Mouse (Mus musculus) CH12.LX (cell line): ENCODE data around the gene Acbd4. TPM values are rescaled to one million over a fixed set of nuclear protein-coding genes. Genes with fewer than 3 reads are reported as not detected.

Source experiments
- DNase-seq: peaks from one replicate; pipeline ENCODE4 v3.0.0-alpha.2; 2013; ENCODE audit errors: extremely low read depth
- H3K27ac ChIP-seq: 2 replicates; pipeline ENCODE4 v1.5.1; 2012; ENCODE audit warnings: low read depth, mild to moderate bottlenecking, control low read depth, moderate library complexity; ENCODE audit not compliant: insufficient read depth
- H3K27me3 ChIP-seq: replicated peaks from 2 replicates; pipeline ENCODE3; 2012; ENCODE audit warnings: inconsistent platforms
- H3K36me3 ChIP-seq, 2 experiments: replicated peaks in 1 of 2; 2 replicates each; pipeline versions ENCODE3 to v1.6.1; 2012; ENCODE audit warnings: inconsistent platforms in 1 of 2, low read length in 1 of 2, mild to moderate bottlenecking in 1 of 2, mixed read lengths in 1 of 2, moderate library complexity in 1 of 2; ENCODE audit not compliant: control insufficient read depth in 1 of 2, insufficient read depth in 1 of 2
- H3K4me1 ChIP-seq, 2 experiments: 2 replicates each; pipeline ENCODE4 v1.6.1; 2012; ENCODE audit warnings: inconsistent platforms in 1 of 2, moderate library complexity in 1 of 2; ENCODE audit not compliant: insufficient read depth in 2 of 2, control insufficient read depth in 1 of 2
- H3K4me2 ChIP-seq: 2 replicates; pipeline ENCODE4 v1.6.1; 2012; ENCODE audit warnings: low read depth, mild to moderate bottlenecking, control low read depth; ENCODE audit not compliant: poor library complexity, insufficient read depth, severe bottlenecking
- H3K4me3 ChIP-seq, 3 experiments: fragments of 150-350 bp in 1 of 3; sonication (generic) in 1 of 3; replicated peaks in 1 of 3; 2 replicates each; pipeline versions ENCODE3 to v1.5.1; 2011 to 2012; ENCODE audit warnings: low read depth in 2 of 3, low read length in 2 of 3, mild to moderate bottlenecking in 2 of 3, moderate library complexity in 2 of 3, control low read depth in 1 of 3, improper control_type of control experiment in 1 of 3, inconsistent platforms in 1 of 3, mixed read lengths in 1 of 3; ENCODE audit not compliant: poor library complexity in 1 of 3
- H3K79me2 ChIP-seq: replicated peaks from 2 replicates; pipeline ENCODE4 v1.6.1; 2012; ENCODE audit warnings: mild to moderate bottlenecking, moderate library complexity; ENCODE audit not compliant: control insufficient read depth, poor library complexity, insufficient read depth, severe bottlenecking; ENCODE audit errors: extremely low read depth
- H3K9ac ChIP-seq: 2 replicates; pipeline ENCODE4 v1.6.1; 2012; ENCODE audit warnings: low read depth, mild to moderate bottlenecking, control low read depth, moderate library complexity; ENCODE audit not compliant: insufficient read depth
- H3K9me3 ChIP-seq: replicated peaks from 2 replicates; pipeline ENCODE3; 2012; ENCODE audit warnings: low read length, inconsistent platforms, mixed read lengths
- BHLHE40 ChIP-seq: IDR thresholded peaks from 2 replicates; pipeline ENCODE4 v1.6.1; 2011; ENCODE audit warnings: mild to moderate bottlenecking, low read depth, low read length, improper control_type of control experiment
- CHD2 ChIP-seq: IDR thresholded peaks from 2 replicates; pipeline ENCODE4 v1.6.1; 2011; ENCODE audit warnings: low read length, improper control_type of control experiment
- E2F4 ChIP-seq: IDR thresholded peaks from 2 replicates; pipeline ENCODE4 v1.6.1; 2011; ENCODE audit warnings: low read depth, low read length, improper control_type of control experiment; ENCODE audit not compliant: insufficient replicate concordance
- ETS1 ChIP-seq: conservative IDR thresholded peaks from 2 replicates; pipeline ENCODE4 v1.6.1; 2012; ENCODE audit warnings: low read depth, mild to moderate bottlenecking, inconsistent platforms, low read length, improper control_type of control experiment, moderate library complexity
- IRF4 ChIP-seq: IDR thresholded peaks from 2 replicates; pipeline ENCODE4 v1.6.1; 2014; ENCODE audit warnings: low read depth, mild to moderate bottlenecking, inconsistent platforms, low read length, improper control_type of control experiment
- MXI1 ChIP-seq: IDR thresholded peaks from 2 replicates; pipeline ENCODE4 v1.6.1; 2011; ENCODE audit warnings: mild to moderate bottlenecking, low read depth, low read length, improper control_type of control experiment
- MYC ChIP-seq: IDR thresholded peaks from 2 replicates; pipeline ENCODE4 v1.6.1; 2011; ENCODE audit warnings: low read depth, mild to moderate bottlenecking, improper control_type of control experiment, low read length
- NRF1 ChIP-seq: IDR thresholded peaks from 2 replicates; pipeline ENCODE4 v1.6.1; 2014; ENCODE audit warnings: low read depth, mild to moderate bottlenecking, inconsistent platforms, low read length, improper control_type of control experiment, moderate library complexity
- RCOR1 ChIP-seq: conservative IDR thresholded peaks from 2 replicates; pipeline ENCODE4 v1.6.1; 2012; ENCODE audit warnings: low read depth, mild to moderate bottlenecking, inconsistent platforms, low read length, improper control_type of control experiment
- SIN3A ChIP-seq: IDR thresholded peaks from 2 replicates; pipeline ENCODE4 v1.6.1; 2012; ENCODE audit warnings: low read length, improper control_type of control experiment, inconsistent platforms
- SMC3 ChIP-seq: IDR thresholded peaks from 2 replicates; pipeline ENCODE4 v1.6.1; 2011; ENCODE audit warnings: low read depth, low read length, improper control_type of control experiment
- TBP ChIP-seq: conservative IDR thresholded peaks from 2 replicates; pipeline ENCODE4 v1.6.1; 2011; ENCODE audit warnings: low read depth, low read length, improper control_type of control experiment
- UBTF ChIP-seq: IDR thresholded peaks from 2 replicates; pipeline ENCODE4 v1.6.1; 2012; ENCODE audit warnings: low read depth, mild to moderate bottlenecking, inconsistent platforms, low read length, improper control_type of control experiment, moderate library complexity
- ZMIZ1 ChIP-seq: IDR thresholded peaks from 2 replicates; pipeline ENCODE4 v1.6.1; 2012; ENCODE audit warnings: low read depth, mild to moderate bottlenecking, inconsistent platforms, low read length, improper control_type of control experiment
- ZNF384 ChIP-seq: IDR thresholded peaks from 2 replicates; pipeline ENCODE4 v1.6.1; 2012; ENCODE audit warnings: low read depth, low read length, improper control_type of control experiment, inconsistent platforms
- dilution Hi-C: fragments of 300-500 bp; cut with MboI; formaldehyde crosslinking; loops from 2 replicates; pipeline ENCODE4 v1.14.3; 2020; ENCODE audit warnings: low sequenced_read_pairs; ENCODE audit not compliant: extremely low pct_unique_long_range_greater_than_20kb, extremely low pct_ligation_motif_present
- in situ Hi-C: fragments of 300-500 bp; cut with MboI; formaldehyde crosslinking; loops from 3 replicates; pipeline ENCODE4 v1.14.3; 2019; ENCODE audit warnings: low sequenced_read_pairs, low pct_ligation_motif_present, low pct_unique_long_range_greater_than_20kb, mixed read lengths
- polyA plus RNA-seq: library from polyadenylated mRNA; unstranded; fragments of >175 nt; gene quantifications from 2 replicates; pipeline ENCODE4 v1.2.1, GENCODE M21; 2012; ENCODE audit warnings: low read depth; ENCODE audit not compliant: insufficient read length
- total RNA-seq, 2 experiments: library from RNA; depleted of rRNA; stranded (reverse); fragments of 300-350 nt in 1 of 2; fragments of >200 nt in 1 of 2; gene quantifications; 2 replicates each; pipeline ENCODE4 v1.2.3; 2012 to 2014

The Acbd4 gene
- total and polyA plus RNA-seq, 3 experiments, result 51.4 to 68.4 (median 62.6) TPM

- no peak for TF ChIP-seq E2F4
- no peak for TF ChIP-seq ZMIZ1
- TF ChIP-seq ZNF384, result no peak
- TF ChIP-seq MYC, result no peak
- TF ChIP-seq, all 38 proteins: peak for 11
Measured at GRCm38 (mm10) chr11:103116959-103117590, 15.6 kb downstream of the Acbd4 start (continued).

- H3K27ac ChIP-seq, result 0 out of 2 replicates have a peak overlapping the region, but pooled peaks have one; percentile 1
- H3K36me3 ChIP-seq, result peaks cover 0 to 17% of the 10 kb centered on the region in 2 experiments
- H3K27me3 ChIP-seq, result no peaks in the 10 kb centered on the region
- H3K9ac ChIP-seq, result peak overlapping the region; percentile 59
- no peaks in the 10 kb centered on the region for H3K9me3 ChIP-seq
- in situ Hi-C loops, result no loop called here
- dilution Hi-C loops, result no loop called here
- no peak for DNase-seq
- TF ChIP-seq SIN3A (peak; percentile 66), ETS1 (0 out of 2 replicates have a peak, but pooled peaks have one; percentile 11), MXI1 (peak; percentile 71), SMC3 (no peak), BHLHE40 (no peak), CHD2 (peak; percentile 47; the same call in 1 of the 2 replicates), IRF4 (peak; percentile 33; the same call in 1 of the 2 replicates), UBTF (peak; percentile 57; the same call in 1 of the 2 replicates), RCOR1 (no peak), NRF1 (peak; percentile 36; the same call in 1 of the 2 replicates), TBP (no peak), ZMIZ1 (peak; percentile 73; the same call in 1 of the 2 replicates)
- peaks cover 6 to 26% of the 10 kb centered on the region in 2 experiments; a peak in 3 of 4 replicates for H3K4me1 ChIP-seq
- H3K4me2 ChIP-seq, result peak overlapping the region; percentile 68
- H3K79me2 ChIP-seq, result peaks cover 22% of the 10 kb centered on the region
- peak overlapping the region; percentile 68 to 69 (median 69) for H3K4me3 ChIP-seq
Measured at GRCm38 (mm10) chr11:103117591-103118009, 16.1 kb downstream of the Acbd4 start.

GRCm38 (mm10) chr11:103118866-103119265 lies 17.4 kb downstream of the Acbd4 start:
- H3K9ac ChIP-seq, result peak overlapping the region; percentile 59; the same call in 1 of the 2 replicates
- DNase-seq, result no peak
- no peaks in the 10 kb centered on the region for H3K27me3 ChIP-seq
- H3K36me3 ChIP-seq, result peaks cover 0 to 5% of the 10 kb centered on the region in 2 experiments
- dilution Hi-C loops, result no loop called here
- no peak overlapping the region for H3K4me3 ChIP-seq
- no peak overlapping the region for H3K27ac ChIP-seq
- in situ Hi-C loops, result no loop called here
- peaks cover 22% of the 10 kb centered on the region for H3K79me2 ChIP-seq
- no peaks in the 10 kb centered on the region for H3K9me3 ChIP-seq
- TF ChIP-seq NRF1, result no peak
- TF ChIP-seq, all 38 proteins: peak for 0
- peaks cover 2 to 17% of the 10 kb centered on the region in 2 experiments; a peak in 3 of 4 replicates for H3K4me1 ChIP-seq
- peak overlapping the region; percentile 85 for H3K4me2 ChIP-seq
